Mouse (Mus musculus) midbrain, embryonic 11.5 days (tissue): Measurements from ENCODE around the gene Zfand3. TPM values are rescaled to one million over a fixed set of nuclear protein-coding genes. Genes with fewer than 3 reads are reported as not detected.

Experiments
- ATAC-seq: fragments of 200-750 bp; cut with Nextera tagmentation; 2 replicates; pipeline ENCODE4 v1.8.0; 2017; ENCODE audit warnings: moderate TSS enrichment, moderate library complexity; ENCODE audit not compliant: low FRiP score
- DNase-seq: peaks from one replicate; pipeline ENCODE4 v3.0.0; 2015; ENCODE audit warnings: low spot score; ENCODE audit errors: missing footprints
- H3K27ac ChIP-seq: fragments of 300-500 bp; sonication (generic); 2 replicates; pipeline ENCODE4 v1.5.1; 2014; ENCODE audit warnings: low read depth, low read length
- H3K27me3 ChIP-seq: fragments of 300-500 bp; sonication (generic); 2 replicates; pipeline ENCODE4 v1.6.1; 2014; ENCODE audit warnings: mild to moderate bottlenecking, low read length, moderate library complexity, mixed read lengths; ENCODE audit not compliant: control insufficient read depth, insufficient read depth
- H3K36me3 ChIP-seq: fragments of 300-500 bp; sonication (generic); 2 replicates; pipeline ENCODE4 v1.6.1; 2014; ENCODE audit warnings: mild to moderate bottlenecking, low read length, moderate library complexity, mixed read lengths; ENCODE audit not compliant: control insufficient read depth, insufficient read depth
- H3K4me1 ChIP-seq: fragments of 300-500 bp; sonication (generic); 2 replicates; pipeline ENCODE4 v1.6.1; 2014; ENCODE audit warnings: low read length; ENCODE audit not compliant: control insufficient read depth, insufficient read depth
- H3K4me2 ChIP-seq: fragments of 300-500 bp; sonication (generic); 2 replicates; pipeline ENCODE4 v1.6.1; 2014; ENCODE audit warnings: mild to moderate bottlenecking, moderate library complexity
- H3K4me3 ChIP-seq: fragments of 300-500 bp; sonication (generic); 2 replicates; pipeline ENCODE4 v1.5.1; 2014; ENCODE audit warnings: low read depth, low read length
- H3K9ac ChIP-seq: fragments of 300-500 bp; sonication (generic); 2 replicates; pipeline ENCODE4 v1.6.1; 2014; ENCODE audit warnings: low read length
- H3K9me3 ChIP-seq: fragments of 300-500 bp; sonication (generic); 2 replicates; pipeline ENCODE4 v1.6.1; 2016; ENCODE audit warnings: low read length; ENCODE audit not compliant: control insufficient read depth
- whole genome bisulfite sequencing: fragments of 180-500 bp; shearing (Covaris S2); extraction: QIAGEN DNeasy Blood & Tissue Kit; methylation state at CpG from one replicate; pipeline ENCODE4 v1.1.7; 2014; 5-methylcytosine and 5-hydroxymethylcytosine counted together
- polyA plus RNA-seq: library from polyadenylated mRNA; unstranded; fragments of >200 nt; fragmentation: Nextera tagmentation; extraction: Ambion mirVana; gene quantifications from 2 replicates; pipeline ENCODE4 v1.2.1, GENCODE M21; 2014

Gene Zfand3
- polyA plus RNA-seq, 1 experiment from 2014 or later: 63.9 TPM

DNA sequence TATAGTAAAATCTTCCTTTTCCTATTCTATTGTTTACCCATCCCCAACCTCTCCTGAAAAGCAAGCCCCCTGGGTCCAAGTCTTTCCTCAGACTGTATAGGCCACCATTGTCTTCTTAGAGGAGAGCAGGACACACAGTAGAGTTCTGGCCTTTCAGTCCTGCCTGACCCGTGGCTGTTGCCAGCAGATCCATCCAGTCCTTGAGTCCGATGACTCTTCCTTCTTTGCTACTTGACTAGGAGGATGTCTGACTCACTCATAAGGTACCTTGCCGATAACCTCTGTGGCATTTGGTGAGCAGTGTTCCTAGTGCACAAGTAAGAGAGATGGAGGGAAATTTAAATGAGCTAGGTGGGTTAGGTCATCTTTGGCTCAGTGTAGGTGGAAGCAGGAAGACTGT lies 68.1 kb downstream of the Zfand3 start:
- DNase-seq (no peak), ATAC-seq (no peak)
- Histone ChIP-seq H3K27ac (no peak overlapping the region), H3K9me3 (no peaks in the 10 kb centered on the region), H3K27me3 (no peaks in the 10 kb centered on the region), H3K4me2 (no peak overlapping the region), H3K36me3 (no peaks in the 10 kb centered on the region), H3K4me1 (no peaks in the 10 kb centered on the region), H3K9ac (no peak overlapping the region), H3K4me3 (no peak overlapping the region)
- 86% methylated on average over 3 of the region's 3 CpGs for WGBS

DNA sequence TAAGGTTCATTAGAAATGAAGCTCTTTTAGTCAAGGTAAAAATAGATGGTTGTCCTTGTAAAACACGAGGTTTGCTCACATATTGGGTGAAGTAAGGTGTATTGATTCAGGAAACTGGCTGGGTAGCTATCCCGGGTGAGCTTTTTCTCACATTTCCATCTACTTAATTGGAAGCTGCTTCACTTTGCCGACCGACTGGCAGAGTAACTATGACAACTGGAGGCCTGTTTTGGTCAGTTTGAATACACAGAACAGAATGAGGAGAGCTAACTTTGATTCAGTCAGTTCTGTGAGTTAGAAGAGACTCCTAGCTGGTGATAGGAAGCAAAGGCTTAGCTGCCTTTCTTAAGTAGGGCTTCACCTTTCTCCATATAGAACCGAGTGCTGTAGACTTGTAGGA lies 71.4 kb downstream of the Zfand3 start:
- no peaks in the 10 kb centered on the region for H3K36me3 ChIP-seq
- no peak overlapping the region for H3K9ac ChIP-seq
- no peaks in the 10 kb centered on the region for H3K27me3 ChIP-seq
- H3K4me1 ChIP-seq: no peaks in the 10 kb centered on the region
- WGBS: 76% methylated on average over 5 of the region's 5 CpGs
- H3K4me2 ChIP-seq: no peak overlapping the region
- no peak overlapping the region for H3K4me3 ChIP-seq
- no peaks in the 10 kb centered on the region for H3K9me3 ChIP-seq
- H3K27ac ChIP-seq: no peak overlapping the region
- DNase-seq (no peak), ATAC-seq (no peak)

DNA sequence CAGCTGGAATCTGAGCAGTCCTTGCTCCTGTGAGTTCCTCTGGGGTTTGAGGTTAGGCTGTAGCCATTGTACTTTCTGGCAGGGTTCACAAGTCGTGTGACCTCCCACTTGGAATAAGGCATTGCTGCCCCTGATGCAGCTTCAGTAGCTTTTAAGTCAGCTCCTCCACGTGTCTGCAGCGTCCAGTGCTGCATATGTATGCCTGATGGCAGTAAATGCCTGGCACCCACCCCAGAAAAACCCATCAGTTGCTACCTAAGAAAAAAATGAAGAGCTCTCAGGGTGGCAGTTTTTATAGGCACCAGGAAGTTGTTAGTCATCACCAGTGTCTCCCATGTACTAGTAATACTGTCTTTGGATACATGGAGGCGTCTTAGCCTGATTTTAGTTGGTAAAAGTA lies 79.5 kb downstream of the Zfand3 start:
- H3K27ac ChIP-seq: no peak overlapping the region
- no peak overlapping the region for H3K4me2 ChIP-seq
- H3K9ac ChIP-seq: no peak overlapping the region
- 77% methylated on average over 4 of the region's 4 CpGs for WGBS
- no peaks in the 10 kb centered on the region for H3K9me3 ChIP-seq
- H3K36me3 ChIP-seq: no peaks in the 10 kb centered on the region
- ATAC-seq: no peak
- no peaks in the 10 kb centered on the region for H3K4me1 ChIP-seq
- H3K4me3 ChIP-seq: no peak overlapping the region
- H3K27me3 ChIP-seq: no peaks in the 10 kb centered on the region
- no peak for DNase-seq

DNA sequence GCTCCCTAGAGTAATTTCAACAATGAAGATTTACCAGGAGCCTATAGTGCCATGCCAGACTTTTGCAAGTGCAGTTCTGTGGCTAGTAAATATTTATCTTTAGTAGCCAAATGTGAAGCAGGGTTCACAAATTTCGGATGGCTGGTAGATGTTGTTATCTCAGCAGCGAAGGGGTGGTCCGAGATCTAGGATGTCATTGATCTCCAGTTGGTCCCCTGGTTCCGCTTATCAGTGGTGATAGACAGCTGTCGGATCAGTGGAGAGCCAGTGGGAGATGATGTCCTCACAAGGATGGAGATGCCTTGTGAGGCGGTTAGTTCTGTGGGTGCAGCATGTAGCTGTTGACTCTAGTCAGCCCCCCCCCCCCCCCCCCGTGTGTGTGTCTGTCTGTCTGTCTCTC lies 82.2 kb downstream of the Zfand3 start:
- Histone ChIP-seq H3K9ac (no peak overlapping the region), H3K4me3 (no peak overlapping the region), H3K27me3 (no peaks in the 10 kb centered on the region), H3K9me3 (no peaks in the 10 kb centered on the region), H3K4me1 (no peaks in the 10 kb centered on the region), H3K27ac (no peak overlapping the region), H3K4me2 (no peak overlapping the region), H3K36me3 (no peaks in the 10 kb centered on the region)
- DNase-seq (no peak), ATAC-seq (no peak)
- WGBS: 85% methylated on average over 7 of the region's 7 CpGs

DNA sequence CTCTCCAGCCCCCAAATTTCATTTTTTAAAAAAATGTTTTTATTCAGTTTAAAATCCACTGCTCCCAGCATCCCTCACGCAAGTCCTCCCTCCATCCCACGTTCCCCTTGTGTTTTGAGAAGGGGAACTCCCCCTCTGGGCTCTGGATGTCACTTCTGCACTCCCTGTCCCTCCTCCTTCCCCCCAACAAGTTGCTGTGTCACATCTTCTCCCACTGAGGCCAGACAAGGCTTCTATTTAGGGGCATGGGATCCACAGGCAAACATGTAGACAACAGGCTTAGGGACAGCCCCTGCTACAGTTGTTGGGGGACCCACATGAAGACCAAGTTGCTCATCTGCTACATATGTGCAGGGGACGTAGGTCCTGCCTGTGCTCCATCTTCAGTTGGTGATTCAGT lies 83.9 kb downstream of the Zfand3 start:
- no peak overlapping the region for H3K4me2 ChIP-seq
- no peak for DNase-seq
- no peaks in the 10 kb centered on the region for H3K4me1 ChIP-seq
- WGBS: 93% methylated on average over 3 of the region's 3 CpGs
- H3K4me3 ChIP-seq: no peak overlapping the region
- ATAC-seq: no peak
- no peak overlapping the region for H3K27ac ChIP-seq
- H3K9ac ChIP-seq: no peak overlapping the region
- no peaks in the 10 kb centered on the region for H3K36me3 ChIP-seq
- no peaks in the 10 kb centered on the region for H3K27me3 ChIP-seq
- no peaks in the 10 kb centered on the region for H3K9me3 ChIP-seq

DNA sequence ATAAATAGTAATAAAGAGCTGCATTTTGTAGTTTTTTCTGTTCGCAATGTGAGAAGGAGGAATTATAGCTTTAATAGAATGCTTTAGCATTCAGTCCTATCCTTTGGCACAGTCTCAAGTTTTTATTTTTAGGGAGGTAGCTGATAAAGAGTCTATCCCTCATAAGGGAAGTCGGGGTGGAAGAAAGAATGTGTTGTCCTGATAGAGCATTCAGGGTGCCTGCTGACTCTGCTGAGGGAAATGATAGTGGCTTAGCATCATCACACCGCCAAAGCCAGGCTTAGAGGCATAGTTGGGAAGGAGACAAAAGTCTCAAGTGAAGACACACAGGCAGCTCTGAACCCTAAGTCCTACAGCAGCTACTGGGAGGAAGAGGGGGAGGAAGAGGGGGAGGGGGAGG lies 85.9 kb downstream of the Zfand3 start:
- Histone ChIP-seq H3K36me3 (no peaks in the 10 kb centered on the region), H3K27ac (no peak overlapping the region), H3K9ac (no peak overlapping the region), H3K4me3 (no peak overlapping the region), H3K4me2 (no peak overlapping the region), H3K9me3 (no peaks in the 10 kb centered on the region), H3K4me1 (no peaks in the 10 kb centered on the region), H3K27me3 (no peaks in the 10 kb centered on the region)
- no peak for ATAC-seq
- DNase-seq: no peak
- 86% methylated on average over 3 of the region's 3 CpGs for WGBS

DNA sequence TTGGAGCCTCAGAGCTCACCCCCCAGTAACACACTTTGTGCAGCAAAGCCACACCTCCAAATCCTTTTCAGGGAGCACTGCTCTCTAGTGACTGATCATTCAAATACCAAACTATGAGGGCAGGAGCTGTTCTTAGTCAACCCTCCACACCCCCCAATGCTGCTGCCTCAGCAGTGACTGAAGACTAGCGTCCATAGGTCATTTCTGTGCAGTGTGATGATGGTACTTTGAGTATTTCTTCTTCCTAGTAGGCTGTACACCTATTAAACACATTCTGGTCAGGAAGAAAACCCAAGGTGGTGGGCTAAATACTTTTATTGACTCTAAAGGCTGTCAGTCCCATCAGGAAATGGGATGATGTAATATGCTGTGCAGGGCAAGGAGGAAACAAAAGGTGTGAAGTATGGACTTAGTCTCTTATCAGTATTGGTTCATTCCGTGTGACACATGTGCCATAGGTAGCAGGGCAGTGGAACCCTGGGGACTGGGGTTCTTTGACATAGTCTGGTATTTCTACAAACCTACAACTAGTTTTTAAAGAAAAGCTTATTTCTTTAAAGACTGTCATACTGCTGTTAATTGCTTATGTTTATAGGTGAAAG lies 88.7 kb downstream of the Zfand3 start:
- 96% methylated on average over 2 of the region's 2 CpGs for WGBS
- Histone ChIP-seq H3K36me3 (no peaks in the 10 kb centered on the region), H3K27me3 (no peaks in the 10 kb centered on the region), H3K4me2 (no peak overlapping the region), H3K9ac (no peak overlapping the region), H3K27ac (no peak overlapping the region), H3K4me3 (no peak overlapping the region), H3K4me1 (no peaks in the 10 kb centered on the region), H3K9me3 (no peaks in the 10 kb centered on the region)
- no peak for ATAC-seq
- no peak for DNase-seq

DNA sequence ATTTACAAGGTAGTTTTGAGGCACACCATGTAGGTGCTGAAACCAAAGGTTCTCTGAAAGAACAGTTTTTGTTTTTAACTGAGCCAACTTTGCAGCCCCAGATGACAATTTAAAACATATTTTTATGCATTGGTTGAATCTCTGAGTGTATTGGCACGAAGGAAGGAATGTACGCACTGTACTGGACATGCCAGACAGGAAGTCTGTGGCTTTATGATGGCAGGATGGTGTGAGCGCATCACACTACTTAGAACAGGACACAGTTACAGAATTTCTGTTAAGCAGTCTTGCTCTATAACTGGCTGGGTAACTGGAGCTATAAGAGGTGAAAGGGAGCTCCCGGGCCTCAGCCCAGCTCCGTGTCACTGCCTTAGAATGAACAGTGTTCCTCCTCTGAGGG lies 92.6 kb downstream of the Zfand3 start:
- Histone ChIP-seq H3K9ac (no peak overlapping the region), H3K27ac (no peak overlapping the region), H3K4me3 (no peak overlapping the region), H3K4me1 (no peaks in the 10 kb centered on the region), H3K27me3 (no peaks in the 10 kb centered on the region), H3K9me3 (no peaks in the 10 kb centered on the region), H3K36me3 (no peaks in the 10 kb centered on the region), H3K4me2 (no peak overlapping the region)
- DNase-seq (no peak), ATAC-seq (no peak)
- 97% methylated on average over 5 of the region's 5 CpGs for WGBS

DNA sequence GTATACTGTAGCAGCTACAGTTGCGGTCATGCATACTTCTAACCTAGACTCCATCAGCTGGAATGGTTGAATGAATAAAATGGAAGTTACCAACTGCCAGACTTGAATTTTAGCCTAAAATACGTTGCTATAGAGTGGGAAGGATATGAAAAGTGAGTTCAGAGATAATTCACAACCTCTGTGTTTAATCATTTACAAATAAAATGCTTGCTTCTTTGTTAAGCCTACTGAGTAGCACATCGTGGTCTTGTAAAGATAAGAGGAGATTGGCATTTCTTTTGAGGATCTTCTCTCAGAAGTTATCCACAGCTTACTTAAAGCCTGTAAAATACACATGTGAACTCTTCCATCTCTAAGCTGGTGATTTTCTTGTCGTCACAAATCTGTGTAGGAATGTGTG lies 93.1 kb downstream of the Zfand3 start:
- no peaks in the 10 kb centered on the region for H3K4me1 ChIP-seq
- H3K9me3 ChIP-seq: no peaks in the 10 kb centered on the region
- H3K27ac ChIP-seq: no peak overlapping the region
- ATAC-seq: no peak
- H3K4me2 ChIP-seq: no peak overlapping the region
- H3K27me3 ChIP-seq: no peaks in the 10 kb centered on the region
- 75% methylated on average over 4 of the region's 4 CpGs for WGBS
- no peak overlapping the region for H3K4me3 ChIP-seq
- H3K9ac ChIP-seq: no peak overlapping the region
- H3K36me3 ChIP-seq: no peaks in the 10 kb centered on the region
- DNase-seq: no peak

DNA sequence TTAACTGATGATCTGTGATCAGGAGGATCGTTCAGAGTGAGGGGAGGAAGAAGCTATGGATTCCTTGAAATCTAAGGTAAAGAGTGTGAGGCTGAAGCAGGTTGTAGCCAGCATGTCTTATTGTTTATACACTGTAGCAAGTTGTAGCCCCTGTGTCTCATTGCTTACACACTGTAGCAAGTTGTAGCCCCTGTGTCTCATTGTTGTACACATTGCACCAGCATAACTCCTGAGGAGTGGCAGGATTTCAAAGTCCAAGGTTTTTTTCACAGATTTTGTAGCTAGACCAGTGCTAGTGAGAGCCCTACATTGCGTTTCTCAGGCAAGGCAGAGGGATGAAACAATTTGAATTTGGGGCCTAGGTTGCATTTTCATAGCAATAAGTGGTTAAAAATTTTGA lies 95.1 kb downstream of the Zfand3 start:
- 83% methylated on average over 2 of the region's 2 CpGs for WGBS
- DNase-seq: no peak
- H3K4me1 ChIP-seq: no peaks in the 10 kb centered on the region
- no peak overlapping the region for H3K9ac ChIP-seq
- no peak overlapping the region for H3K4me2 ChIP-seq
- no peak for ATAC-seq
- no peak overlapping the region for H3K4me3 ChIP-seq
- H3K27me3 ChIP-seq: no peaks in the 10 kb centered on the region
- H3K9me3 ChIP-seq: no peaks in the 10 kb centered on the region
- H3K36me3 ChIP-seq: no peaks in the 10 kb centered on the region
- H3K27ac ChIP-seq: no peak overlapping the region
